Mouse (Mus musculus): ENCODE results near the gene Fcrl6. TPM values are rescaled to one million over a fixed set of nuclear protein-coding genes. Genes with fewer than 3 reads are reported as not detected.

Fcrl6 gene
- polyA plus RNA-seq, 1 experiment from 2014 or later = 0.52 TPM

GRCm38 (mm10) chr1:172563465-172563828, 38.9 kb downstream of the Fcrl6 start:
- peaks cover 32% of the 10 kb centered on the region for H3K27me3 ChIP-seq
- no peaks in the 10 kb centered on the region for H3K36me3 ChIP-seq
- peak overlapping the region; percentile 70 for H3K4me3 ChIP-seq
- peak overlapping the region; percentile 58; the same call in 1 of the 2 replicates for H3K9ac ChIP-seq
- H3K9me3 ChIP-seq = no peaks in the 10 kb centered on the region
- peak overlapping the region; percentile 96 for H3K4me2 ChIP-seq
- WGBS = 4% methylated on average over 10 of the region's 10 CpGs
- ATAC-seq (ENCODE audit: insufficient number of reproducible peaks, low FRiP score, low TSS enrichment, low read depth) = no peak
- H3K27ac ChIP-seq = peak overlapping the region; percentile 67
- H3K4me1 ChIP-seq = peaks cover 29% of the 10 kb centered on the region

GRCm38 (mm10) chr1:172562641-172563464, 39.5 kb downstream of the Fcrl6 start:
- Histone ChIP-seq H3K4me1 (peaks cover 23% of the 10 kb centered on the region), H3K9ac (peak overlapping the region; percentile 58), H3K4me2 (peak overlapping the region; percentile 96), H3K27ac (peak overlapping the region; percentile 67), H3K36me3 (no peaks in the 10 kb centered on the region), H3K9me3 (no peaks in the 10 kb centered on the region), H3K4me3 (peak overlapping the region; percentile 70), H3K27me3 (peaks cover 32% of the 10 kb centered on the region)
- peak; percentile 80 for ATAC-seq (ENCODE audit: insufficient number of reproducible peaks, low FRiP score, low TSS enrichment, low read depth)
- under 1% methylated on average over 65 of the region's 66 CpGs for WGBS

GRCm38 (mm10) chr1:172555638-172556037, 46.7 kb downstream of the Fcrl6 start, which contains the start of gene Vsig8:
Gene Vsig8 (plus strand): TSS chr1:172555938.
- ATAC-seq (ENCODE audit: insufficient number of reproducible peaks, low FRiP score, low TSS enrichment, low read depth) = no peak
- H3K9me3 ChIP-seq = no peaks in the 10 kb centered on the region
- no peak within 1 kb of the TSS for H3K9ac ChIP-seq
- H3K4me2 ChIP-seq = no peak within 1 kb of the TSS
- peaks cover 19% of the 10 kb centered on the region for H3K4me1 ChIP-seq
- no peak within 1 kb of the TSS for H3K4me3 ChIP-seq
- H3K36me3 ChIP-seq = no peaks in the 10 kb centered on the region
- WGBS = 69% methylated on average over 11 of the region's 11 CpGs
- H3K27ac ChIP-seq = no peak within 1 kb of the TSS
- H3K27me3 ChIP-seq = peaks cover 9% of the 10 kb centered on the region

GRCm38 (mm10) chr1:172552623-172553022, 49.7 kb downstream of the Fcrl6 start:
- H3K27me3 ChIP-seq = no peaks in the 10 kb centered on the region; the same call in 1 of the 2 replicates
- no peak overlapping the region for H3K9ac ChIP-seq
- H3K36me3 ChIP-seq = no peaks in the 10 kb centered on the region
- ATAC-seq (ENCODE audit: insufficient number of reproducible peaks, low FRiP score, low TSS enrichment, low read depth) = no peak
- no peaks in the 10 kb centered on the region for H3K9me3 ChIP-seq
- H3K4me3 ChIP-seq = no peak overlapping the region
- H3K4me1 ChIP-seq = peaks cover 23% of the 10 kb centered on the region
- WGBS = 50% methylated on average over 1 of the region's 1 CpGs
- no peak overlapping the region for H3K4me2 ChIP-seq
- no peak overlapping the region for H3K27ac ChIP-seq

GRCm38 (mm10) chr1:172551009-172551408, 51.3 kb downstream of the Fcrl6 start:
- H3K4me3 ChIP-seq = peak overlapping the region; percentile 37
- H3K4me2 ChIP-seq = 0 out of 2 replicates have a peak overlapping the region, but pooled peaks have one; percentile 44
- H3K36me3 ChIP-seq = no peaks in the 10 kb centered on the region
- no peak overlapping the region for H3K27ac ChIP-seq
- no peaks in the 10 kb centered on the region for H3K9me3 ChIP-seq
- 37% methylated on average over 7 of the region's 7 CpGs for WGBS
- peaks cover 23% of the 10 kb centered on the region for H3K4me1 ChIP-seq
- H3K27me3 ChIP-seq = no peaks in the 10 kb centered on the region; the same call in 1 of the 2 replicates
- no peak overlapping the region for H3K9ac ChIP-seq
- ATAC-seq (ENCODE audit: insufficient number of reproducible peaks, low FRiP score, low TSS enrichment, low read depth) = 0 out of 2 replicates have a peak, but pooled peaks have one; percentile 6

GRCm38 (mm10) chr1:172550551-172550951, 51.8 kb downstream of the Fcrl6 start:
- H3K9ac ChIP-seq = no peak overlapping the region
- no peaks in the 10 kb centered on the region; the same call in 1 of the 2 replicates for H3K27me3 ChIP-seq
- no peaks in the 10 kb centered on the region for H3K36me3 ChIP-seq
- peak overlapping the region; percentile 37 for H3K4me3 ChIP-seq
- peak overlapping the region; percentile 44 for H3K4me2 ChIP-seq
- under 1% methylated on average over 8 of the region's 8 CpGs for WGBS
- peak overlapping the region; percentile 38; the same call in 1 of the 2 replicates for H3K27ac ChIP-seq
- peak; percentile 46 for ATAC-seq (ENCODE audit: insufficient number of reproducible peaks, low FRiP score, low TSS enrichment, low read depth)
- peaks cover 23% of the 10 kb centered on the region for H3K4me1 ChIP-seq
- H3K9me3 ChIP-seq = no peaks in the 10 kb centered on the region

- Histone ChIP-seq H3K36me3 (no peaks in the 10 kb centered on the region), H3K4me1 (peaks cover 23% of the 10 kb centered on the region), H3K4me3 (peak overlapping the region; percentile 37), H3K4me2 (peak overlapping the region; percentile 44), H3K27me3 (no peaks in the 10 kb centered on the region; the same call in 1 of the 2 replicates), H3K9ac (no peak overlapping the region), H3K27ac (no peak overlapping the region), H3K9me3 (no peaks in the 10 kb centered on the region)
- 4% methylated on average over 8 of the region's 8 CpGs for WGBS
- no peak for ATAC-seq (ENCODE audit: insufficient number of reproducible peaks, low FRiP score, low TSS enrichment, low read depth)
Observed at GRCm38 (mm10) chr1:172549717-172550116, 52.6 kb downstream of the Fcrl6 start.

- Histone ChIP-seq H3K4me3 (no peak overlapping the region), H3K9ac (no peak overlapping the region), H3K4me2 (no peak overlapping the region), H3K27ac (no peak overlapping the region), H3K36me3 (no peaks in the 10 kb centered on the region), H3K9me3 (no peaks in the 10 kb centered on the region), H3K27me3 (no peaks in the 10 kb centered on the region; the same call in 1 of the 2 replicates), H3K4me1 (peaks cover 23% of the 10 kb centered on the region)
- ATAC-seq (ENCODE audit: insufficient number of reproducible peaks, low FRiP score, low TSS enrichment, low read depth) = no peak
- 12% methylated on average over 2 of the region's 2 CpGs for WGBS
Observed at GRCm38 (mm10) chr1:172549314-172549713, 53.0 kb downstream of the Fcrl6 start.

- WGBS = 48% methylated on average over 7 of the region's 7 CpGs
- peaks cover 21% of the 10 kb centered on the region for H3K4me1 ChIP-seq
- H3K4me3 ChIP-seq = no peak overlapping the region
- no peak for ATAC-seq (ENCODE audit: insufficient number of reproducible peaks, low FRiP score, low TSS enrichment, low read depth)
- H3K27me3 ChIP-seq = no peaks in the 10 kb centered on the region; the same call in 1 of the 2 replicates
- H3K9me3 ChIP-seq = no peaks in the 10 kb centered on the region
- H3K9ac ChIP-seq = no peak overlapping the region
- no peak overlapping the region for H3K4me2 ChIP-seq
- no peaks in the 10 kb centered on the region for H3K36me3 ChIP-seq
- no peak overlapping the region for H3K27ac ChIP-seq
Observed at GRCm38 (mm10) chr1:172548501-172548900, 53.9 kb downstream of the Fcrl6 start.

Other genes with a start within 250 kb of the Fcrl6 start
- 4.9 and 5.2 TPM in 2 replicates for gene Pigm, start 226.0 kb downstream of the Fcrl6 start, polyA plus RNA-seq (2015; fragmentation: Nextera tagmentation; extraction: Ambion mirVana)
- gene Slamf9, start 127.2 kb downstream of the Fcrl6 start, polyA plus RNA-seq (2015; fragmentation: Nextera tagmentation; extraction: Ambion mirVana) = 0.47 and 0.52 TPM in 2 replicates
- gene Igsf9, start 120.8 kb downstream of the Fcrl6 start, polyA plus RNA-seq (2015; fragmentation: Nextera tagmentation; extraction: Ambion mirVana) = 39.6 and 41.0 TPM in 2 replicates
- 233 and 277 TPM in 2 replicates for gene Tagln2, start 102.5 kb downstream of the Fcrl6 start, polyA plus RNA-seq (2015; fragmentation: Nextera tagmentation; extraction: Ambion mirVana)
- gene Cfap45, start 81.8 kb downstream of the Fcrl6 start, polyA plus RNA-seq (2015; fragmentation: Nextera tagmentation; extraction: Ambion mirVana) = 2.2 and 2.3 TPM in 2 replicates
- gene Vsig8, start 46.6 kb downstream of the Fcrl6 start, polyA plus RNA-seq (2015; fragmentation: Nextera tagmentation; extraction: Ambion mirVana) = 3.7 and 3.8 TPM in 2 replicates
- gene Slamf8, start 12.0 kb downstream of the Fcrl6 start, polyA plus RNA-seq (2015; fragmentation: Nextera tagmentation; extraction: Ambion mirVana) = 0.11 and 0.12 TPM in 2 replicates
- 11.0 and 12.9 TPM in 2 replicates for gene Dusp23, start 30.4 kb upstream of the Fcrl6 start, polyA plus RNA-seq (2015; fragmentation: Nextera tagmentation; extraction: Ambion mirVana)
- 0.19 TPM in 1 of 2 replicates, not detected in the other for gene Crp, start 95.5 kb upstream of the Fcrl6 start, polyA plus RNA-seq (2015; fragmentation: Nextera tagmentation; extraction: Ambion mirVana)